In the genomic region with DNA sequence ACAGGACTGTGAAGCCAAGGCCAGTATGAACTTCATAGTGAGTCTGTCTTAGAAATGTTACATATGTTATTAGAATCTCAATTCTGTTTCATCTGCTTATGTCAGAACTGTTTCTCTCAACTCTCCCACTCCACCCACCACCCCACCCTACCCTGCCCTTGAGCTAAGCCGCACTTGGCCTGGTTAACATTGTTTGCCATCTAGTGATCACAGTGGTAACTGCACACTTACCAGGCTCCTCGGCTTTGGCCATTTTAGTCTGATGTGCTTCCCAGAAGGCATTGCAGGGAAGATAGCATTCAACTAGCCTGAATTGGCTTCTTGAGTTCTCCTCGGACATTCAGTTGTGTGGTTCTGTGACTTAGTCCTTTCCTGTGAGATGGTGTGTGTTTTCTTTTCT, we compare ENCODE assay signal across 9 mouse cellular contexts.
A peak's percentile ranks its signal among the peaks of the same experiment; 100 is the strongest.
DNase-seq lines count a peak whose midpoint lies in the region; ATAC-seq and TF ChIP-seq lines count a peak whose summit lies in the region.
"Had no signal": no experiment of that assay in that cellular context is flagged by ENCODE, and none has a peak within 500 bp of the region (broad histone marks: within the 10 kb centered on the region; RNA-seq: fewer than 3 reads in every experiment).

No protein-coding gene starts in this region.

- no peaks in the 10 kb centered on the region for H3K4me1 ChIP-seq in neural tube, embryonic 11.5 days (ENCODE audit: control insufficient read depth, insufficient read depth, low read length)
- H3K4me1 ChIP-seq in stomach, embryonic 15.5 days: no peaks in the 10 kb centered on the region

- peak; percentile 12; the same call in 1 of the 2 replicates for TF ChIP-seq CTCF in gastrocnemius, adult 2 months (IDR thresholded peaks at IDR 0.05)

- H3K36me3 ChIP-seq in neural tube, embryonic 11.5 days (ENCODE audit: control insufficient read depth, insufficient read depth, low read length): no peaks in the 10 kb centered on the region
- no peaks in the 10 kb centered on the region for H3K36me3 ChIP-seq in stomach, embryonic 15.5 days

- H3K27ac ChIP-seq in gastrocnemius, adult 2 months: no peak overlapping the region
- H3K27ac ChIP-seq in neural tube, embryonic 11.5 days (ENCODE audit: low read depth, low read length): no peak overlapping the region
- H3K27ac ChIP-seq in stomach, embryonic 15.5 days: no peak overlapping the region

- H3K4me2 ChIP-seq in neural tube, embryonic 11.5 days (ENCODE audit: low read depth): no peak overlapping the region
- H3K4me2 ChIP-seq in stomach, embryonic 15.5 days: no peak overlapping the region

- H3K27me3 ChIP-seq in neural tube, embryonic 11.5 days (ENCODE audit: control insufficient read depth, insufficient read depth, low read length): no peaks in the 10 kb centered on the region
- no peaks in the 10 kb centered on the region for H3K27me3 ChIP-seq in stomach, embryonic 15.5 days (replicated peaks)

- H3K4me3 ChIP-seq in gastrocnemius, adult 2 months: no peak overlapping the region
- H3K4me3 ChIP-seq in neural tube, embryonic 11.5 days (ENCODE audit: low read depth, low read length): no peak overlapping the region
- no peak overlapping the region for H3K4me3 ChIP-seq in stomach, embryonic 15.5 days (replicated peaks)

- H3K9ac ChIP-seq in neural tube, embryonic 11.5 days (ENCODE audit: low read length): no peak overlapping the region
- no peak overlapping the region for H3K9ac ChIP-seq in stomach, embryonic 15.5 days

- intact Hi-C loops in gastrocnemius, adult 2 months (cut with DNase I): no loop called here
- intact Hi-C loops in gastrocnemius, postnatal 14 days (cut with DNase I; ENCODE audit: low total_unique reads): loop anchor here (5.0 to 10.0 kb wide), 2 partner anchors 103 to 324 kb away; no protein-coding TSS in a partner anchor

- no peaks in the 10 kb centered on the region for H3K9me3 ChIP-seq in neural tube, embryonic 11.5 days (ENCODE audit: control insufficient read depth, low read length)
- no peaks in the 10 kb centered on the region for H3K9me3 ChIP-seq in stomach, embryonic 15.5 days

- WGBS in neural tube, embryonic 11.5 days: 59% methylated on average over 3 of the region's 3 CpGs
- 58% methylated on average over 3 of the region's 3 CpGs for WGBS in stomach, embryonic 15.5 days

- no peak for DNase-seq in gastrocnemius, adult 2 months
- DNase-seq in gastrocnemius, postnatal 14 days: no peak
- no peak for DNase-seq in neural tube, embryonic 11.5 days (ENCODE audit: low spot score)
- DNase-seq in neural tube, embryonic 10.5 days (ENCODE audit: extremely low spot score, low spot score): no peak
- DNase-seq in layer of hippocampus, postnatal 25 days (ENCODE audit: extremely low spot score in 1 of 2, low spot score in 1 of 2): no peak
- DNase-seq in Muller cell, postnatal 12 days (ENCODE audit: inconsistent ontology term): no peak
- DNase-seq: heart, postnatal 36 days had no signal

- ATAC-seq in neural tube, embryonic 11.5 days (ENCODE audit: insufficient read depth, low FRiP score, low TSS enrichment): 0 out of 2 replicates have a peak, but pooled peaks have one; percentile 64
- ATAC-seq in granulocyte monocyte progenitor cell, adult 5-6 weeks (replicated peaks; ENCODE audit: poor library complexity, severe bottlenecking): peak; percentile 51
- ATAC-seq in stomach, embryonic 15.5 days (ENCODE audit: insufficient read depth, low FRiP score, low read depth): peak; percentile 14; the same call in 1 of the 2 replicates

Comparison
In these comparisons a context has a peak if more than half of its experiments do, and no peak if none do; other contexts are left out.
1. ATAC-seq: peak in every context shown above with its lines; median percentile 64 in neural tube, embryonic 11.5 days; 51 in granulocyte monocyte progenitor cell, adult 5-6 weeks; 14 in stomach, embryonic 15.5 days.